Mouse (Mus musculus) spleen, embryonic (tissue): ENCODE measurements around the gene Furin.
"Not testable (repeated sequence)": the region's sequence is repeated elsewhere in the genome, so short reads cannot be mapped to it uniquely, and the experiment has no call there.

Experiments
- CTCF ChIA-PET: fragments of 350-600 bp; sonication (Branson Sonifier 250); formaldehyde crosslinking; loops from one replicate; lab custom pipeline; 2022; lab: Charles Lee

Gene Furin

GRCm38 (mm10) chr7:80401860-80402641 lies 3.2 kb downstream of the Furin start:
- CTCF ChIA-PET, result no interaction called here

DNA sequence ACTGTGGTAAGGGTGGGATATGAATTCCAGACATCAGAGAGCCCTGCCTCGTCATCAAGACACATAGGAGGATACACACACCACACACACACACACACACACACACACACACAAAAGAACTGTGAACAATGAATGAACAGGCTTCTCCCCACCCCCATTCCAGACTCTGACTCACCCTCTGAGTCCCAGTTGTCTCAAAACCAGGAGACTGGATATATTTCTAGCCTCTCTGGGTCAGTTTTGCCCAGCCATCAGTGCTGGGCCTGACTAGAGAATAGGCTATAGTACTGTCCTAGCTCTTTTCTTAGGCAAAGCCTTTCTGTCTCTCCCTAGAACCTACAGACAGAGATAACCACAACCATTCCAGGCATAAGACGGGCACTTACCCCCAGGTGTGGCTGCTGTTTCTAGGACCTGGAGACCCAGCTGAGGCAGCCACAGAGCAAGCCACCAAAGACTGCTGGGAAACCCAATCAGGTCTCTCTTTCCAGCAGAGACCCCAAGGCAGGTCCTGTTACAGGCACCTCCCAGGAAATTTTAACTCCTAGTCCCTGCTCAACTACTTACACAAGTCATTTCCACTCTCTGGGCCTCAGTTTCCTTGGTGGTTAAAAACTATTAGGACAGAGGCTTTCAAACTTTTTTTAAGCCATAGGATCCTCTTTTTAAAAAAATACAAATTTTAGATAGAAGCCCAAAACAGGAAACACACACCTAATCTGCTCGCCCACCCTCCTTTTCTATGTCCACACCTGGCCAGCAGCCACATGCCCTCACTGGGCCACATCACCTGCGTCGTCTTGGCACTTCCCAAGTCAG lies 4.0 kb downstream of the Furin start:
- CTCF ChIA-PET, result no interaction called here

GRCm38 (mm10) chr7:80400571-80400970 lies 4.7 kb downstream of the Furin start:
- CTCF ChIA-PET, result no interaction called here

GRCm38 (mm10) chr7:80400099-80400498 lies 5.1 kb downstream of the Furin start:
- CTCF ChIA-PET, result no interaction called here

DNA sequence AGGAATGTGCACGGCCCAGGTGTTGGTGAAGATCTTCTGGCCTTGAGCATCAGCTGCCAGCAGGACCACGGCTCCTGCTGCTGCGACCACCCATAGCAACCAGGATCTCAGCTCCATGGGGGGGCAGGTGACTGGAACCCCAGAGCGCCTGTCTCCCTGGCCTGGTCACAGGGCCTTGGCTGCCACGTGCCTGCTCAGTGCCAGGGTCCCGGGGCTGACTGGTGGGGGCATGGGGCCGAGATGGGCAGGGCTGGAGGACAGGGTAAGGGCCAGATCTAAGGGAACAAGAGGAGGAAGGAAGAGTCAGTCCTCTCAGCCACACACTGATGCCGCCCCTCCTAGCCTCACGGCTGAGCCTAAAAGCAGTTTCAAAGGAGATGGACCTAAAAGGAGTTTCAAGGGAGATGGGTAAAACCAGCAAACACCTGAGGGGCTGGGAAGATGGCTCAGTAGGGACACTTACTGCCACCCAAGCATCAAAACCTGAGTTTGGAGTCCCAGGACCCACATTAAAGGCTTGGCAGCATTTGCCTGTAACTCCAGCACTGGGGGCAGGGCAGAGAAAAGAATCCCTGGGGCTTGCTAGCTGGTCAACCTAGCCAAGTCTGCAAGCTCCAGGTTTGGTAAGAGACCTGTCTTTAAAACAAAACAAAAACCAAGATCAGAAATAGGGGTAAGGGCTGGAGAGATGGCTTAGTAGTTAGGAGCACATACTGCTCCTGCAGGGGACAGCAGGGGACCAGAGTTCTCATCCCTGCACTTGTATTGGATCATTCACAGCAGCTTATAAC lies 6.4 kb downstream of the Furin start:
- CTCF ChIA-PET, result no interaction called here

DNA sequence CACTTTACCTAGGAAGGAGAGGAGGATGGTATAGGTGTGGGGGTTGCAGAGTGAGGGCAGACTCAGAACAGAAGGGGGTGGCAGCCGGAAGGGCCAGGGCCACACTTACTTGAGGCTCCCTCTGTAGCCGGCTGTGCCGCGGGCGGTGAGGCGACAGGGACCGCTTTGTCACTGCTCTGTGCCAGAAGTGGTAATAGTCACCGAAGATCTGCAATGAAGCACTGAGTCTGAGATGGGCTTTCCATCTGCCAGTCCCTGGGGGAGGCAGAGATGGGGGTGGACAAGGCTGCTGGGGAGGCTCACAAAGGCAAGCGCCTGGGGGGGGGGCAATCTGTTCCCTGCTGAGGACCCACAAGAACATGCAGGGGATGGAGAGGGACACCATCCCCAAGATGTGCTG lies 7.2 kb downstream of the Furin start:
- CTCF ChIA-PET, result no interaction called here

GRCm38 (mm10) chr7:80396427-80396826 lies 8.8 kb downstream of the Furin start:
- CTCF ChIA-PET, result not testable (repeated sequence)

- CTCF ChIA-PET, result no interaction called here
Observed at GRCm38 (mm10) chr7:80394600-80394999, 10.6 kb downstream of the Furin start.

GRCm38 (mm10) chr7:80392119-80392518 lies 13.1 kb downstream of the Furin start:
- CTCF ChIA-PET, result no interaction called here

DNA sequence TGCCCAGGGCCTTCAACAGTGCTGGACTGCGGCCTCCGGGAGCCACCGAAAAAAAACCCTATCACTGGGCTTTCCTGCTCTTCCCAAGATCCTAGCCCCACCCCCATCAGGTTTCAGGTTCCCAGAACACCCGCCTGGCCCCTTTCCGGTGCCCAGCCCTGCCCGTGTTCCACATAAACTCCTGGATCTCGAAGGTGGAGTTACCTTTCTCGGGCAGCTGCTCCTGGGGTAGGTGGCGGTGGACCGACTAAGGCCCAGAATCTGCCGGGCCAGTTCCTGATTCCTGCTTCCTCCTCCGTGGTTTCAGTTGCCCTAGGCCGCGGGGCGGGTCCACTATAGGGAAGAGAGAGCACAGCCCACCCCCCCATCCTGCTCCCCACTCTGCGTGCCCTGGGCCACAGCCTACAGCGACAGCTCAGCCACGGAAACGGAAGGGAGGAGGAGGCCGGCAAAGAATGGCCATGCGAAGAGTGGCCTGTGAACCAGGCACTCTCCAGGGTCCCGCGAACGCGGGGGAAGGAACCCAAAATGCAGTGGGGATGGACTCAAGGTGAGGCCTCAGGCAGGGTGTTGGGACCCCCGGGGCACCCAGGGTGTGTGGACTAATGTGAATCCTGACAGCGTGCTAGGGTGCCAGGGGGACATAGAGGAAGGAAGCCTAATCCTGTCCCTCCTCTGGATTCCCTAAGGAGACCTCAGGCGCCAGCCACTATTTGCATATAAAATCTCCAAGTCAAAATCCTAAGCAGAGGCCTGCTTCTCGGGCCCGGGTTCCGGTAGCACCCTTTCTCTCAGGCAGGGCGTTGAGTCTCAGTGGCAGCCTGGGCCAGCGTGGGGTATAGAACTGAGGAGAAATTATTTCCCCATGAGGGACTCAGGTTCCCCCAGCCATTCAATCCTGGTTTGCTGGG lies 17.3 kb downstream of the Furin start, which contains the start of gene Fes:
TSS of gene Fes (minus strand) at position 314 of the 911 bp plus-strand sequence.
- CTCF ChIA-PET, result no interaction called here

GRCm38 (mm10) chr7:80387033-80387632 lies 18.1 kb downstream of the Furin start:
- CTCF ChIA-PET, result interaction anchor here (0.7 to 1.0 kb wide), 4 partner anchors 13 to 37 kb away, joined by 4 to 19 read pairs (median 6); no protein-coding TSS in a partner anchor

DNA sequence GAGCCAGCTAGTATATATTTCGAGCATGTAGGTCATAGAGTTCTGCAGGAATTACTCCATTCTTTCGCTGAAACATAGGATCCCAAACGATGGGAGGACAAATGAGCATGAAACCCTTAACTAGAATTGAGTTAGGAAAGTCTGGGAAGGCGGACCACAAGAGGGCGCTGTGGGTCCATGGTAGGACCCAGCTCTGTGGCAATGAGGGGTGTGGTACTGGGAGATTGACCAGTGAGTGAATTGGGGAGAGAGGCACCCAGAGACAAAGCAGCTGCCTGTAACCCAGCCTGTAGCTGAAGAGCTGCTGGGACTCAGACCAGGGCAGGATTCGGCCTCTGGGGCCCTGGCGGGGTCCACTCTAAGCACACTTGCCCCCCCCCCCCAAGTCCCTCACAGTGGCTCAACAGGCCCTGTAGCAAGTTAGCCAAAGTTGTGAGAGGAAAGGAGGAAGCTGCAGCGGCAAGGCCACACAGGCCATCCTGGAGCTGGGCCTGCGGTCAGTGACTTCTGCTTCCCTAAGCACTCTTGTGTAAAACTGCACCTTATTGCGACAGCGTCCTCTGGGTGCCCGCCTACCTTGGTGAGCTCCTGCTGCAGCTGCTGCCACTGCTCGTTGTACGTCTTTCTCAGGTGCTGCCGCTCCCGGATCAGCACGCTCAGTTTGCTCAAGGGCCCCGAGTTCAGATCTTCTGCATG lies 18.9 kb downstream of the Furin start:
- CTCF ChIA-PET, result interaction anchor here (0.5 to 1.0 kb wide), 9 partner anchors 12 to 798 kb away, joined by 3 to 19 read pairs (median 4); no protein-coding TSS in a partner anchor

GRCm38 (mm10) chr7:80382919-80383318 lies 22.3 kb downstream of the Furin start:
- CTCF ChIA-PET, result no interaction called here

GRCm38 (mm10) chr7:80379531-80379930 lies 25.7 kb downstream of the Furin start:
- CTCF ChIA-PET, result interaction anchor here (0.7 to 2.7 kb wide), 2 partner anchors 38 to 178 kb away, joined by 3 to 10 read pairs; partner anchors contain the start of genes Hddc3 and Unc45a

GRCm38 (mm10) chr7:80377471-80377870 lies 27.8 kb downstream of the Furin start:
- CTCF ChIA-PET, result interaction anchor here (2.7 kb wide), 1 partner anchor 36 kb away, joined by 10 read pairs; the partner anchor contains the start of genes Hddc3 and Unc45a

DNA sequence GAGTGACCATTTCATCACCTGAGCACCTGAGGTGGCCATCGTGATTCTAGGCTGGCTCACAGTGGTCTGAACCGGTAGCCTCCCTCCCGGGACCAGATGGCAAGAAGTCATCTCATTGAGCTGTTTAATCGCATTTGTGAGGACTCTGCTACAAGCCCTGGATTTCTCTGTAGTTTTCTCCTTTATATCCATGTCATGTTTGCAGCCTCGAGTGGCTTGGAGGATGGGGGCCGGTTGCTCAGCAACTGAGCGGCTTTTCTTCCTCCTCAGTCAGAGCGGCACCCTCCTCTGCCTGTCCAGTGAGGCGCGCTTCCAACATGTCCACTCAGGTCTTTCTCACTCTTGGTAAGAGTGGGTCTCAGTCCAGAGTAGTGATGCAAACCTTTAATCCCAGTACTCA lies 29.0 kb downstream of the Furin start:
- CTCF ChIA-PET, result interaction anchor here (0.6 kb wide), 1 partner anchor 480 kb away, joined by 13 read pairs; no protein-coding TSS in a partner anchor

GRCm38 (mm10) chr7:80375376-80376039 lies 29.7 kb downstream of the Furin start:
- CTCF ChIA-PET, result no interaction called here

DNA sequence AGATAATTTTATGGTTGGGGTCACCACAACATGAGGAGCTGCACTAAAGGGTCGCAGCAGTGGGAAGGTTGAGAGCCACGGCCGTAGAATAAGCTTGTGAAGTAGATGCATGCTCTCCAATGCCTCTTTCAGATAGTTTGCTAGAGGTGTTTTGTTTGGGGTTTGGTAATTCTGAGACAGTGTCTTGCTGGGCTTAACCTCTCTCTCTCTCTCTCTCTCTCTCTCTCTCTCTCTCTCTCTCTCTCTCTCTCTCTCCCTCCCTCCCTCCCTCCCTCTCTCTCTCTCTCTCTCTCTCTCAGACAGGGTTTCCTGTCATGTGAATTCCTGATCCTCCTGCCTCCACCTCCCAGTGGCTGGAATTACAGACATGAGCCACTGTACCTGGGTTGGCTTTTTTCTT lies 30.5 kb downstream of the Furin start:
- CTCF ChIA-PET, result interaction anchor here (0.6 to 0.7 kb wide), 2 partner anchors 12 to 260 kb away, joined by 5 to 19 read pairs; no protein-coding TSS in a partner anchor
